9 mouse cellular contexts compared by ENCODE assay signal in genomic region chr5:123499717-123500116, GRCm38 (mm10). TPM values are rescaled to one million over a fixed set of nuclear protein-coding genes. Genes with fewer than 3 reads are reported as not detected.
A peak's percentile ranks its signal among the peaks of the same experiment; 100 is the strongest.
DNase-seq lines count a peak whose midpoint lies in the region; ATAC-seq and TF ChIP-seq lines count a peak whose summit lies in the region.
"Had no signal": no experiment of that assay in that cellular context is flagged by ENCODE, and none has a peak within 500 bp of the region (broad histone marks: within the 10 kb centered on the region; RNA-seq: fewer than 3 reads in every experiment).

No protein-coding gene starts in this region.

- no peak for ATAC-seq in megakaryocyte, adult 5-6 weeks (ENCODE audit: poor library complexity, severe bottlenecking)

- 52% methylated on average over 4 of the region's 4 CpGs for WGBS in lung, adult 2 months

- 0 out of 2 replicates have a peak, but pooled peaks cover 3% of the 10 kb centered on the region for H3K4me1 ChIP-seq in lung, adult 2 months (ENCODE audit: control insufficient read depth, insufficient read depth, low read length)

- 0 out of 2 replicates have a peak, but pooled peaks have one; percentile 16 for TF ChIP-seq CTCF in lung, adult 2 months (IDR thresholded peaks at IDR 0.05; ENCODE audit: insufficient read depth, low read length)

- H3K4me3 ChIP-seq in lung, adult 2 months (replicated peaks; ENCODE audit: extremely low read depth, low read depth, low read length) = no peak overlapping the region
- H3K4me3 ChIP-seq: limb, embryonic 12.5 days had no signal

- peak; percentile 33 for DNase-seq in embryo, embryonic 10.5 days (ENCODE audit: low spot score)
- no peak for DNase-seq in embryo, embryonic 10 days (ENCODE audit: low spot score)
- no peak for DNase-seq in lung, adult 2 months
- no peak for DNase-seq in lung, postnatal 25 days (ENCODE audit: low spot score)
- DNase-seq in adrenal gland, postnatal 36 days = peak; percentile 53 to 61
- DNase-seq in kidney, postnatal 10 days = peak; percentile 41
- peak; percentile 48 for DNase-seq in right cerebral cortex, postnatal 25 days

- TF ChIP-seq POLR2A in lung, adult 2 months (IDR thresholded peaks at IDR 0.05; ENCODE audit: borderline replicate concordance, extremely low read depth, low read depth, low read length) = no peak

RNA-seq across cellular contexts. Expression of gene Il31, which starts 10.4 kb away (rescaled TPM):
- polyA plus RNA-seq in lung, adult 2 months (2012; rRNA removed) = not detected in 2 replicates
- total RNA-seq in adrenal gland, postnatal 36 days (2021) = not detected
- not detected in 2 replicates for total RNA-seq in megakaryocyte, adult 5-6 weeks (2015)
- total RNA-seq in megakaryocyte, adult 5-6 weeks (2017) = not detected in 2 replicates
- polyA plus RNA-seq: limb, embryonic 12.5 days had no signal

RNA-seq across cellular contexts. Expression of gene B3gnt4, which starts 10.5 kb away (rescaled TPM):
- 5.8 and 8.5 TPM in 2 replicates for polyA plus RNA-seq in lung, adult 2 months (2012; rRNA removed)
- under 1 TPM; 0.26 to 0.36 TPM for total RNA-seq in adrenal gland, postnatal 36 days (2021)
- not detected in 2 replicates for total RNA-seq in megakaryocyte, adult 5-6 weeks (2015)
- not detected in 2 replicates for total RNA-seq in megakaryocyte, adult 5-6 weeks (2017)

RNA-seq across cellular contexts. Expression of gene Lrrc43, which starts 10.6 kb away (rescaled TPM):
- 3.4 and 3.8 TPM in 2 replicates for polyA plus RNA-seq in lung, adult 2 months (2012; rRNA removed)
- not detected for total RNA-seq in adrenal gland, postnatal 36 days (2021)
- total RNA-seq in megakaryocyte, adult 5-6 weeks (2015) = not detected in 2 replicates
- not detected in 2 replicates for total RNA-seq in megakaryocyte, adult 5-6 weeks (2017)
- polyA plus RNA-seq: limb, embryonic 12.5 days had no signal

RNA-seq across cellular contexts. Expression of gene Diablo, which starts 24.3 kb away (rescaled TPM):
- polyA plus RNA-seq in lung, adult 2 months (2012; rRNA removed) = 37.4 and 58.4 TPM in 2 replicates
- total RNA-seq in adrenal gland, postnatal 36 days (2021) = 10 to 100 TPM; 75.7 to 76.8 TPM
- 18.1 and 19.6 TPM in 2 replicates for total RNA-seq in megakaryocyte, adult 5-6 weeks (2015)
- total RNA-seq in megakaryocyte, adult 5-6 weeks (2017) = 28.3 and 31.8 TPM in 2 replicates

RNA-seq across cellular contexts. Expression of gene Gm49027, which starts 25.6 kb away (rescaled TPM):
- polyA plus RNA-seq in lung, adult 2 months (2012; rRNA removed) = 14.2 and 15.2 TPM in 2 replicates
- 1 to 10 TPM; 7.7 to 9.4 TPM for total RNA-seq in adrenal gland, postnatal 36 days (2021)
- total RNA-seq in megakaryocyte, adult 5-6 weeks (2015) = 0.09 TPM in 1 of 2 replicates, not detected in the other
- total RNA-seq in megakaryocyte, adult 5-6 weeks (2017) = not detected in 2 replicates

Comparison
In these comparisons a context has a peak if more than half of its experiments do, and no peak if none do; other contexts are left out.
1. DNase-seq: peak in embryo, embryonic 10.5 days (single experiment), adrenal gland, postnatal 36 days (2 of 2), kidney, postnatal 10 days (single experiment) and right cerebral cortex, postnatal 25 days (single experiment); none in embryo, embryonic 10 days (single experiment), lung, adult 2 months (single experiment) and lung, postnatal 25 days (single experiment).